ENCODE assay signal across 8 mouse cellular contexts in genomic region chr17:84180715-84181501, GRCm38 (mm10). TPM values are rescaled to one million over a fixed set of nuclear protein-coding genes. Genes with fewer than 3 reads are reported as not detected.
DNase-seq lines count a peak whose midpoint lies in the region; ATAC-seq and TF ChIP-seq lines count a peak whose summit lies in the region.

No protein-coding gene starts in this region.

- 37% methylated on average over 11 of the region's 11 CpGs for WGBS in kidney, embryonic 16.5 days
- WGBS in thymus, adult 2 months, result 4% methylated on average over 11 of the region's 11 CpGs

- peak overlapping the region; percentile 95 for H3K27ac ChIP-seq in kidney, embryonic 16.5 days (ENCODE audit: low read length)
- H3K27ac ChIP-seq in thymus, adult 2 months (ENCODE audit: control insufficient read depth, insufficient read depth, low read length), result peak overlapping the region; percentile 95

- TF ChIP-seq CTCF in thymus, adult 2 months (IDR thresholded peaks at IDR 0.05; ENCODE audit: borderline replicate concordance, control insufficient read depth, extremely low read depth, insufficient read depth, low read length, poor library complexity), result 0 out of 2 replicates have a peak, but pooled peaks have one; percentile 35

- H3K36me3 ChIP-seq in kidney, embryonic 16.5 days (ENCODE audit: insufficient read depth, low read length), result peaks cover 9% of the 10 kb centered on the region
- H3K36me3 ChIP-seq in thymus, adult 2 months (ENCODE audit: control insufficient read depth, insufficient read depth, low read length), result peaks cover 10% of the 10 kb centered on the region

- peak; percentile 45; the same call in 1 of the 2 replicates for ATAC-seq in erythroblast, adult 5-6 weeks (replicated peaks; ENCODE audit: low FRiP score, poor library complexity, severe bottlenecking)
- ATAC-seq in kidney, embryonic 16.5 days (ENCODE audit: low FRiP score, low TSS enrichment), result peak; percentile 46; the same call in 1 of the 2 replicates

- 0 out of 2 replicates have a peak overlapping the region, but pooled peaks have one; percentile 3 for H3K9ac ChIP-seq in kidney, embryonic 16.5 days (replicated peaks; ENCODE audit: low read length)

- H3K4me2 ChIP-seq in kidney, embryonic 16.5 days (replicated peaks; ENCODE audit: low read depth, low read length), result no peak overlapping the region; the same call in 1 of the 2 replicates

- no peaks in the 10 kb centered on the region for H3K9me3 ChIP-seq in kidney, embryonic 16.5 days (ENCODE audit: low read length)

- H3K4me1 ChIP-seq in kidney, embryonic 16.5 days (ENCODE audit: insufficient read depth, low read length), result peaks cover 47% of the 10 kb centered on the region
- peaks cover 64% of the 10 kb centered on the region for H3K4me1 ChIP-seq in thymus, adult 2 months (replicated peaks; ENCODE audit: control insufficient read depth, insufficient read depth, low read length)

- H3K4me3 ChIP-seq in kidney, embryonic 16.5 days (ENCODE audit: low read length), result no peak overlapping the region
- peak overlapping the region; percentile 44 for H3K4me3 ChIP-seq in thymus, adult 2 months (ENCODE audit: control insufficient read depth, insufficient read depth, low read length)

- peak; percentile 98 for DNase-seq in heart, adult 11 months
- DNase-seq in heart, adult 8-10 months (ENCODE audit: low spot score), result no peak
- DNase-seq in ES-CJ7 (ENCODE audit: low read depth, low spot score), result peak; percentile 83
- DNase-seq in lung, postnatal 25 days (ENCODE audit: low spot score), result peak; percentile 86
- DNase-seq in thymus, adult 2 months, result peak; percentile 91
- DNase-seq in right cerebral cortex, adult 18-20 months, result no peak

- no peaks in the 10 kb centered on the region for H3K27me3 ChIP-seq in kidney, embryonic 16.5 days (ENCODE audit: insufficient read depth, low read length)
- no peaks in the 10 kb centered on the region for H3K27me3 ChIP-seq in thymus, adult 2 months (ENCODE audit: control insufficient read depth, insufficient read depth, low read length)

- TF ChIP-seq POLR2A in thymus, adult 2 months (IDR thresholded peaks at IDR 0.05; ENCODE audit: control insufficient read depth, extremely low read depth, insufficient read depth, low read length, poor library complexity), result no peak; the same call in 1 of the 2 replicates

RNA-seq across cellular contexts. Expression of gene Zfp36l2, which starts 6.8 kb away (rescaled TPM):
- 10 to 100 TPM; 23.5 to 25.4 (median 24.4) TPM for total RNA-seq in heart, adult 8-10 months (2022)
- 50.2 and 57.8 TPM in 2 replicates for total RNA-seq in erythroblast, adult 5-6 weeks (2015; ENCODE audit: low replicate concordance)
- 23.0 and 25.8 TPM in 2 replicates for total RNA-seq in erythroblast, adult 5-6 weeks (2017; ENCODE audit: low replicate concordance)
- polyA plus RNA-seq in kidney, embryonic 16.5 days (2015; fragmentation: Nextera tagmentation; extraction: Ambion mirVana), result 9.5 and 11.4 TPM in 2 replicates
- 182 and 287 TPM in 2 replicates for polyA plus RNA-seq in thymus, adult 2 months (2012; rRNA removed)

Comparison
In these comparisons a context has a peak if more than half of its experiments do, and no peak if none do; other contexts are left out.
1. DNase-seq: peak in heart, adult 11 months (single experiment), ES-CJ7 (single experiment), lung, postnatal 25 days (single experiment) and thymus, adult 2 months (single experiment); none in heart, adult 8-10 months (single experiment) and right cerebral cortex, adult 18-20 months (single experiment).